Mouse (Mus musculus): ENCODE results near the gene Fam133b. TPM values are rescaled to one million over a fixed set of nuclear protein-coding genes. Genes with fewer than 3 reads are reported as not detected.
"Not testable (repeated sequence)": the region's sequence is repeated elsewhere in the genome, so short reads cannot be mapped to it uniquely, and the experiment has no call there.

Gene Fam133b
- polyA plus RNA-seq, 1 experiment from 2014 or later = 43.1 TPM

DNA sequence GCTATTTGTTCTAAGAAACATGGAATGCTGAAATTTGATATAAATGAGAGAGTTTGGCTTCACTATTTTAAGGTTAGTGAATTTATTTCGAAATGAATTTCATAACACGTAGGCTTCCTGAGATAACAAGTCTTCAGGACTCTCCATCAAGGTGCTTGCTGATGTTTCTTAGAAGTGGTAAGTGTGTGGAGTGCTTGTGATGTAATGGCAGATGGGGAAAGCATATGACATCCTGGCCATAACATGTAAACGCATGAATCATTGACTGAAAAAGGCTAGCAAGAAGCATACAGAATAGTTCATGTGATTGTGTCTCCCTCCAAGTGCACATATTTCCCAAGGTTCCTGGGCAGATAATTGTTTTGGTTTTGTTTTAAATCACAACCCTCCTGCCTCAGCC, 57.2 kb downstream of the Fam133b start:
- no peaks in the 10 kb centered on the region for H3K27me3 ChIP-seq (ENCODE audit: control insufficient read depth, insufficient read depth, low read length)
- no peaks in the 10 kb centered on the region for H3K36me3 ChIP-seq (ENCODE audit: control insufficient read depth, insufficient read depth, low read length)
- no peak for ATAC-seq (ENCODE audit: low FRiP score)
- H3K9me3 ChIP-seq (ENCODE audit: control insufficient read depth, low read length) = no peaks in the 10 kb centered on the region
- H3K4me3 ChIP-seq (ENCODE audit: low read depth, low read length) = no peak overlapping the region
- H3K9ac ChIP-seq (ENCODE audit: low read depth, low read length) = no peak overlapping the region
- H3K27ac ChIP-seq (ENCODE audit: low read depth, low read length) = no peak overlapping the region
- H3K4me2 ChIP-seq (replicated peaks; ENCODE audit: low read depth, low read length) = no peak overlapping the region
- no peak for DNase-seq (ENCODE audit: low spot score)
- no peaks in the 10 kb centered on the region for H3K4me1 ChIP-seq (replicated peaks; ENCODE audit: control insufficient read depth, insufficient read depth, low read length)
- 92% methylated on average over 3 of the region's 3 CpGs for WGBS

DNA sequence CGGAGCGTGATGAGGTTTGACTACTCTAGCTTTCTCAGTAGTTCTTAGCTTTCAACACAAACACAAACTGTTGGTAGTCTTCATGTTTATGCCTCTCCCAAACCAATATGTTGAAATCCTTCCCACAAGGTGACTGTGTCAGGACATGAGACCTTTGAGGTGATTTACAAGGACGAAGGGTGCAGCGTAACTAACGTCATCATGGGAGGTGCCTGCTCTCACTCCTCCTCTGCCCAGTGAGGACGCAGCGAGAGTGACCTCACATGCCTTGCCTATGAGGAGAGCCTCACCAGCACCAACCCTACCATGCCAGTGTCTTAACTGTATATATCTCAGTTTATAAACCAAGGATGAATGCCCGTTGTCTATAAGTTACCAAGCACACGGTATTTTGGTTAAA, 63.5 kb downstream of the Fam133b start:
- no peak overlapping the region for H3K27ac ChIP-seq (ENCODE audit: low read depth, low read length)
- ATAC-seq (ENCODE audit: low FRiP score) = no peak
- 96% methylated on average over 9 of the region's 9 CpGs for WGBS
- H3K4me3 ChIP-seq (ENCODE audit: low read depth, low read length) = no peak overlapping the region
- H3K36me3 ChIP-seq (ENCODE audit: control insufficient read depth, insufficient read depth, low read length) = peaks cover 4% of the 10 kb centered on the region; the same call in 1 of the 2 replicates
- H3K9ac ChIP-seq (ENCODE audit: low read depth, low read length) = no peak overlapping the region
- no peaks in the 10 kb centered on the region for H3K27me3 ChIP-seq (ENCODE audit: control insufficient read depth, insufficient read depth, low read length)
- no peak overlapping the region for H3K4me2 ChIP-seq (replicated peaks; ENCODE audit: low read depth, low read length)
- H3K9me3 ChIP-seq (ENCODE audit: control insufficient read depth, low read length) = no peaks in the 10 kb centered on the region
- H3K4me1 ChIP-seq (replicated peaks; ENCODE audit: control insufficient read depth, insufficient read depth, low read length) = no peaks in the 10 kb centered on the region
- no peak for DNase-seq (ENCODE audit: low spot score)

DNA sequence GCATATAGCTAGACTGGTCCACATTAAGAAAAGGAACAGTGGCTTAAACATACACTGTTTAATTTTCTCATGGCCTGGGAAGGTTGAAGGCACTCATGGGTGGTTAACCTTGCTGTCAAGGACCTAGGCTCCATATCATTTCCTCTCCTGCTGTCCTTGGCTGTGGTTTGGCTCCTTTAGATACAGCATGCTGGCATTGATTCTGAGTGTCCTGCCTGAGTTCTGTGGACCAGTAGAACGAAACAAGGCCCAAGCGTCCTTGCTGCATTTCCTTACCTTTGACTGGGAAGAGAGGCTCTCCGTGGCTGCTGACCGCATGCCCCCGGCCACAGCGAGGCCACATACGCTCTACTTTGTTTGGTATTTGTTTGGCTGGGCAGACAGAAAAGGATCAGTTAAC, 65.6 kb downstream of the Fam133b start:
- no peak overlapping the region for H3K27ac ChIP-seq (ENCODE audit: low read depth, low read length)
- 92% methylated on average over 7 of the region's 7 CpGs for WGBS
- no peak overlapping the region for H3K9ac ChIP-seq (ENCODE audit: low read depth, low read length)
- H3K4me1 ChIP-seq (replicated peaks; ENCODE audit: control insufficient read depth, insufficient read depth, low read length) = no peaks in the 10 kb centered on the region
- no peaks in the 10 kb centered on the region for H3K9me3 ChIP-seq (ENCODE audit: control insufficient read depth, low read length)
- peaks cover 6% of the 10 kb centered on the region for H3K36me3 ChIP-seq (ENCODE audit: control insufficient read depth, insufficient read depth, low read length)
- H3K4me3 ChIP-seq (ENCODE audit: low read depth, low read length) = no peak overlapping the region
- H3K4me2 ChIP-seq (replicated peaks; ENCODE audit: low read depth, low read length) = no peak overlapping the region
- H3K27me3 ChIP-seq (ENCODE audit: control insufficient read depth, insufficient read depth, low read length) = no peaks in the 10 kb centered on the region
- no peak for ATAC-seq (ENCODE audit: low FRiP score)
- no peak for DNase-seq (ENCODE audit: low spot score)

DNA sequence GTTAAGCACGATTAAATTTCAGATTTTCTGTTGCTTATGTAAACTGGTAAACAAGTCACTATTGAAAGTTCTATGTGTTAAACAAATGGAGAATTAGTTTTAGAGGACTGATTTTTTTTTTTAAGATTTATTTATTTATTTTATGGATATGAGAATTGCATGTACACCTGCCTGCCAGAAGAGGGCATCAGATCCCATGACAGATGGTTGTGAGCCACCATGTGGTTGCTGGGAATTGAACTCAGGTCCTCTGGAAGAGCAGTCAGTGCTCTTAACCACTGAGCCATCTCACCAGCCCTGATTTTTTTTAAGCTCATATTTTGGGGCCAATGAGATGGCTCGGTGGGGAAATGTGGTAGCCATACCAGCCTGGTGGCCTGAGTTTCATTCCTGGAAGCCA, 68.2 kb downstream of the Fam133b start:
- not testable (repeated sequence) for H3K4me3 ChIP-seq (ENCODE audit: low read depth, low read length); ATAC-seq (ENCODE audit: low FRiP score); H3K27me3 ChIP-seq (ENCODE audit: control insufficient read depth, insufficient read depth, low read length); H3K27ac ChIP-seq (ENCODE audit: low read depth, low read length); H3K9me3 ChIP-seq (ENCODE audit: control insufficient read depth, low read length); H3K36me3 ChIP-seq (ENCODE audit: control insufficient read depth, insufficient read depth, low read length); H3K4me2 ChIP-seq (replicated peaks; ENCODE audit: low read depth, low read length); H3K9ac ChIP-seq (ENCODE audit: low read depth, low read length); DNase-seq (ENCODE audit: low spot score); H3K4me1 ChIP-seq (replicated peaks; ENCODE audit: control insufficient read depth, insufficient read depth, low read length)
- WGBS = 95% methylated on average over 2 of the region's 2 CpGs

Other genes starting within 250 kb of the Fam133b start
- gene Cdk6, start 202.3 kb upstream of the Fam133b start, polyA plus RNA-seq (2014; fragmentation: Nextera tagmentation; extraction: Ambion mirVana) = 15.0 and 17.8 TPM in 2 replicates
- 3.2 and 5.1 TPM in 2 replicates for gene 1700109H08Rik, start 27.7 kb downstream of the Fam133b start, polyA plus RNA-seq (2014; fragmentation: Nextera tagmentation; extraction: Ambion mirVana)
- 16.7 and 18.5 TPM in 2 replicates for gene Pex1, start 52.2 kb downstream of the Fam133b start, polyA plus RNA-seq (2014; fragmentation: Nextera tagmentation; extraction: Ambion mirVana)
- 14.6 and 15.5 TPM in 2 replicates for gene Rbm48, start 52.8 kb downstream of the Fam133b start, polyA plus RNA-seq (2014; fragmentation: Nextera tagmentation; extraction: Ambion mirVana)
- not detected in 2 replicates for gene Tmbim7, start 107.3 kb downstream of the Fam133b start, polyA plus RNA-seq (2014; fragmentation: Nextera tagmentation; extraction: Ambion mirVana)
- gene Gatad1, start 113.4 kb downstream of the Fam133b start, polyA plus RNA-seq (2014; fragmentation: Nextera tagmentation; extraction: Ambion mirVana) = 78.7 and 81.1 TPM in 2 replicates